Mouse (Mus musculus): ENCODE data around the gene Ctnnal1.

DNA sequence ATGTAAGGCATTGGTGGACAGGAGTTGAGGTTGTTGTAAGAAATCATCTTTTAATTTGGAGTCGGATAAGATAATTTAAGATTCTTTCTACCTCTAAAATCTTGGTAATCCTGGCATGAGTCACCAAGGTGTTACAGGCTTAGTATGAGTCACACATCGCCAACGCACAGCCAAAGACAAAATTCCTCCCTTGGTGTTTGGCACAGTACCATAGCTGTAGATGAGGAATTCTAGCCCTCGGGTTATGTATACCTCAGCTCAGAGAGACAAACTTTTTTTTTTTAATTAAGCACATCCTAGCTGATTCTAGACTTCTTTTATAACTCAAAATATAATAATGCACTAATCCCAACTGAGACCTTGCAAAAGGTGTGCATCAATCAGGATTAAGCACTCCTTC lies 972 bp downstream of the Ctnnal1 start:
- TF ChIP-seq CTCF (IDR thresholded peaks at IDR 0.05; ENCODE audit: extremely low read depth, insufficient read depth, insufficient read length, insufficient replicate concordance) (no peak), POLR2A (IDR thresholded peaks at IDR 0.05; ENCODE audit: low read depth, low read length) (no peak)
